Mouse (Mus musculus) common myeloid progenitor, adult 5-6 weeks (primary cell): ENCODE data around the gene Dad1. TPM values are rescaled to one million over a fixed set of nuclear protein-coding genes. Genes with fewer than 3 reads are reported as not detected.

Source experiments
- ATAC-seq: replicated peaks from 2 replicates; pipeline ENCODE4 v1.8.0; 2016; ENCODE audit warnings: low read depth, mild to moderate bottlenecking, moderate TSS enrichment, inconsistent platforms; ENCODE audit not compliant: poor library complexity, severe bottlenecking
- total RNA-seq: library from RNA; stranded (forward); fragments of 200-1000, 187-1606 nt; gene quantifications from 2 replicates; pipeline ENCODE4 v1.2.3, GENCODE M21; 2017

Dad1 gene
- total RNA-seq, 1 experiment from 2014 or later, result 97.2 TPM

- no peak for ATAC-seq
Observed at GRCm38 (mm10) chr14:54187211-54187610, 66.7 kb downstream of the Dad1 start.

Other genes with a start within 250 kb of the Dad1 start
- 27.6 and 31.5 TPM in 2 replicates for gene Abhd4, start 84 bp upstream of the Dad1 start, total RNA-seq
- gene Olfr49, start 30.8 kb upstream of the Dad1 start, total RNA-seq, result not detected in 2 replicates
- 27.5 and 38.7 TPM in 2 replicates for gene Oxa1l, start 106.7 kb upstream of the Dad1 start, total RNA-seq
- gene Slc7a7, start 163.7 kb upstream of the Dad1 start, total RNA-seq, result 4.5 and 6.6 TPM in 2 replicates
- gene Mrpl52, start 172.8 kb upstream of the Dad1 start, total RNA-seq, result 139 and 219 TPM in 2 replicates
- gene Mmp14, start 177.5 kb upstream of the Dad1 start, total RNA-seq, result 12.5 and 18.6 TPM in 2 replicates
- 28.8 and 46.5 TPM in 2 replicates for gene Lrp10, start 210.0 kb upstream of the Dad1 start, total RNA-seq
- 0.53 and 1.7 TPM in 2 replicates for gene Rem2, start 222.0 kb upstream of the Dad1 start, total RNA-seq